Mouse (Mus musculus) cerebellum, adult 9-11 months (tissue): ENCODE results near the gene Kcnma1.

ENCODE experiments used
- DNase-seq: peaks from one replicate; pipeline ENCODE4 v3.0.0; 2022

Kcnma1 gene

DNA sequence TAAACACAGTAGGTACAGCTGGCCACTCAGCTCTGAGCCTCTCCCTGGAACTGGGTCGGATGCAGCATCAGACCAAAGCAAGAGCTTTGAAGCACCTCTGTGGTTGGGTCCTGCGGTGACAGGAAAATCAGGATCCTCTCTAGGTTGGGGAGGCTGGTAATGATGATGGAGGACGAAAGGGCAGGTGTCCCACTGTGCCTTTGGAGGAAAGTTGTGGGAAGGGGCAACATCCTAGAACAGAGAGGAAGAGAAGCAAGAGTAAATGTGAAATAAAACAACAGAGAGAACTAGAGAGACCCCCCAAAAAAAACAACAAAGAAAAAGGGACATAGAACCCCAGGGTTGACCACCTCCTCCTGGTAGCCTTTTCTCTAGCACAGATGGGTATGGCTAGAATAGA lies at the start of gene Kcnma1:
TSS of gene Kcnma1 (minus strand) at position 101 of the 400 bp plus-strand sequence.
- no peak for DNase-seq

DNA sequence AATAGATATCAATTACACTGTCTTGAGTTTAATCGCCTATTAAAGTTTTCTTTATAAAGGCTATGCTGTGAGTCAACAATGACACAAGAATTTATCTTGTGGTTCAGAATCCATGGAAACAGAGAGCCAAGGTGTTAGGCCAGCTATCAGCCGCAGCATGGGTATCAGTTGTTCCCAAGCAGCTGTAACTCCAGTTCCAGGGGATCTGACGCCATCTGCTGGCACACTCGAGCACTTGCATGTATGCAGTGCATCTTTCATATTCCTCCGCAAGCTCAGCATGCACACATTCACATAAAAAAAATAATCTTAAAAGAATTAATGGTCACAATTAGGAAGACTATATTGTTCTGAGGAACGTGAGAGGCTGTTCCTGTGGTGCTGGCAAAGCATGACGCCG lies 45.5 kb upstream of the Kcnma1 start:
- no peak for DNase-seq

DNA sequence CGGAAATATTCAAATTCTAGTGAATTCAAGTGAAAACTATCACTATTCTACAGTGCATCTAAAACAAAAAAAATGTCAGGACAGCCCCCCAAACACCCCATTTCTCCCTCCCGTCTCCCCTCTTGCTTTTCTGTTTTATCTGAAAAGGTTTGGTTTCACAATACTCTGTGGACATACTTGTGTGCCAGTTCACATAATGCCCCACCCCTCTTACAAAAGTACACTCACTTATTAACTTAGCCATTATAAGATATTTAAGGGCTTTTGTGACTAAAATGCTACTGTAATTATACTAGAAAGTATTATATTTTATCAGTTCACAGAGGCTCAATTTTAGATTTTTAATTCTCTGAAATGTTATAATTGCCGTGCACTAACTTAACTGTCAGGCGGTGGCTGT lies 45.0 kb upstream of the Kcnma1 start:
- DNase-seq, result no peak

DNA sequence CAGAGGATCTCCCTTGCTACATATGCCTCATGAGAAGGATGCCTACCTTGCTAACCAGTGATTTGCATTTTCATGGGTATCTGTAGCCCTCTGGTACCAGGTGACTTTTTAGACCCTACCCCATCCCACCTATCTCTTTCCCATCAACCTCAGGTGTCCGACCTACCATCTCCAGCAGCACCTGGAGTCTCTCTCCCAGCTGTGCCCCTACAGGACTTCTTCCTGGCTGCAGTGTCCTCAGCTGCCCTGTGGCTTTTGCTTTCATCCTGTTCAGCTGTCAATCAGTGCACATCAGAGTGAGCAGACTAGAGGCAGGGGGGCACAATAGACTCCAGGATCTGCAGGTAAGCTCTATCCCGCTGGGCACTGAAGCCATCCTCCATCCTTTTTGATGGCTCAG lies 37.5 kb upstream of the Kcnma1 start:
- DNase-seq, result no peak

DNA sequence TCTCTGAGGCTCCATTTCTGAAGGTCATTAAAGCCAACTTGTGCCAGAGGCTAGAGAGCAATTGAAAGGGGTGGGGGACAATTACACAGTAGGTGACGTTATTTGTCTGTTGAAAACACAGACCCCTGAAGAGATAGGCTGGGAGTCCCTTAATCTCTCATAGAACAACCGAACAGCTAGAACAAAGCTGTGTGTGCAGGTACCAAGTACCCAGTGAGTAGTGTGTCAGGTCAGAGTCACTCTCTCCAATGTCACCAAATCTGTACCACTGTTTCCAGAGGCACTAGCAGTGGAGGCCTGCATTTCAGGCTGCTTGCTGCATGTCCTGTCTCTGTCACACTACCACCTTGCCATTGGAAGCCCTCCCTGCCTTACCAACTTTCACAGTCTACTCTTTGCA lies 22.3 kb upstream of the Kcnma1 start:
- no peak for DNase-seq

DNA sequence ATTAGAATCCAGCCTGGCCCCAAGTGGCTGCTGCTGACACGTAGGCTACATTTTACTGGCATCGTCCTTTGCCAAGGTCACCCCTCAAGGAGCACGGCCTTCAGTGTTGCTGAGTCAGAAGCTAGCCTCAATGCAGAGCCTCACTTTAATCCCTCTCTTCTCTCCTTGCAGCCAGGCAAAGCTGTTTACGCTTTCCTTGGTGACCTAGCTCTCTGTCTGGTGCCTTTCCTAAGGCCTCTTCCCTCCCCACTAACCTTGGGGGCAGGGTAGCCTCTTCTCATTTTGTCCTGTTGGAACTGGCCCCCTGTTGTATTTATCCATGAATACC lies 21.9 kb upstream of the Kcnma1 start:
- no peak for DNase-seq

DNA sequence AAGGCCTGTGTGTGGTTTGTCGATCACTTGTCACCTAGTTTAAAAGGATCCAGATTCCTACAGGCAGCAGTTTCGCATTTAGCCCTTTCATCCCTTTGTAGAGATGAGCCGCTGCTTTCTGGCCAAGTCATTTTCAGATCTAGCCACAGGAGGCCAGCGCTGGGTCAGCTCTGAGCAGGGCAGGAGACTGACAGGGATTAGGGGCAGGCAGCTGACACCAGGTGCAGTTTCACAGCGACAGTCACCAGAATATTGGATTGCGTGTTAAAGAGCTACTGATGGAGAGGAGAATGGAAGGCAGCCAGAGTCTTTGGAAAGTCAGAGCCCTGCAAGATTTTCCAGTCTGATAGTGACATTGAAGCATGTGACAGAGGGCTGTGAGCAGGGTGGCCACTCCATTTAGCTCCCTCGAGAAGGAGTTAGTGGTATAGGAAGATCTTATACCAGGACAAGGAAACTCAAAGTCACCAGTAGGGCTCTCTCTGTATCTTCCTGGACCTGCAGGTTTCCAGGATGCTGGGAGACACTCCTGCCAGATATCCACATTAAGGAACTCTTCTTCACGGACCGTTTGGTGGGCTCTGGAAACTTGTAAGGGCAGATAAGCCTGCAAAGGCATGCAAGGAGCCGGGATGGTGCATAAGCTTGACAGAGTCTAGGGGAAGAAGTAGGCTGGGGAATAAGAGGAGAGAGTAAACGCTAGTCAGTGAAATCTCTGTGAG lies 21.4 kb upstream of the Kcnma1 start:
- DNase-seq, result peak; percentile 44

DNA sequence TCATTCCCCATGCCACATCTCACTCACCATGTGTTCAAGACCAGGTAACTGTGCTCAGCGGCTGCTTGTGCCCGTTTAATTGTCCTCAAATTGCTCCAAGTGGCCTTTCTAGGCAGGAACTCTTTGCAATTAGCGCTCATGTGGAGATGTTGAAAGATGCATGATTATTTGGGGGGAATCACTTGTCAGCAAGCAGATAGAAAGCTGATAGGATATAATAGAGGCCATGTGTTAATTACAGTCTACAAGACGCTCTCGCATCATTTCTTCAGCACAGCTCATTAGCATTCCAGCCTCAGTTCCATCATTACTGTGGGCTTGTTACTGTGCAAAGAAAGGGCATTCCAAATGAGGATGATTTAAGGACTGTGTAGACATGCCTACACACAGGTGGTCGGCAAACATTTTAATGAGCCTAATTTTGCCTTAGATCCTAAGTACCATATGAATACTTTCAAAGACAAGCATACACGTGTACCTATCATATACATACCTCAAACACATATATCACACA lies 18.6 kb upstream of the Kcnma1 start:
- DNase-seq, result no peak

DNA sequence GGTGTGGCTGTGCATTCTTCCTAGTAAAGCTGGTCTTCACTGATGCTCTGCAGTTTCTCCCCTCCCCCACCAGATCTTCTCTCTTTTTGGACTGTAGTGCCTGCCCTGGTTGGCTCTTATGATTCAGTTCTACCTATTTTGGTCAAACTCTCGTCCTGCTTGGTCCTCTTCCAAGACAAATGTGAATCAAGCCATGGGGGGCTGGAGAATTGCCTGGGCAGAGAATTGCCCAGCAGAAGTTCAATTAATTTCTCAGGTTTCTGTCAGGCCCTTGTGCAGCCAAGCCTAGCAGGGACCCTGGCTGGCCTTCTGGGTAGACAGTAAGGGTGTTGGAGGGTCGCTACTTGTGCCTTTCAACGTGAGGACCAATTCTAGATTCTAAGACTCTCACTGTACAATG lies 17.9 kb upstream of the Kcnma1 start:
- DNase-seq, result peak; percentile 86

DNA sequence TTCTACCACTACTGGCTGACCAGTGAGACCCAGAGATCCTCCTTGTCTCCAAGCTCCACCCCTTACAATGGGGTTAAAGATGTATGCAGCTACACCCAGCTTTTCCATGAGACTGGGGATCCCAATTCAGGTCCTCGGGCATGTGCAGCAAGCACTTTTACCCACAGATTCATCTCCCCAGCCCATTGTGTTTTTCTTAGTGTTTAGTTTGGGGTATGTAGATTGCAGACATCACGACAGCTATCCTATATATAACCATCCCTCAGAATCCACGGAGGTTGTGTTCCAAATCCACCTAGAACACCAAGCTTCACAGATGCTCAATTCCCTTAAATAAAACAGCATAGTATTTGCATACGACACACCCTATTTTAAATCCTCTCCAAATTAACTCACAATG lies 6.4 kb upstream of the Kcnma1 start:
- DNase-seq, result no peak

DNA sequence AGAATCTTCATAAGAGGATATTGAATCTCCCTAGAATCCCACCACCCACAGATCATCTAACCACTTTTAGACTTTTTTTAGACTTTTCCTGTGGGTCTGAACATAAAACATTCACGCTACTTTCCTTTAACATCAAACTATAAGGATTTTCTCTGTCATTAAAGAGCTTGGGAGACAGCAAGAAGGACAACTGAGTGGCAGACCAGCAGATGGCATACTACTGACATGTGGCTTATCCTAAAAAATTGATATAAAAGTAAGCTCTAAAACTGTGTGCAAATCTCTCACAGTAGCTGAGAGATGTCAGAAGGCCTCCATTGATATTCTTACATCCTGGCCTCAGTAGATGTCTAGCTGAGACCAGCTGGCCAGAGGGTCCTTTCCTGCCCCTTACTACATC lies 4.3 kb downstream of the Kcnma1 start:
- DNase-seq, result no peak

DNA sequence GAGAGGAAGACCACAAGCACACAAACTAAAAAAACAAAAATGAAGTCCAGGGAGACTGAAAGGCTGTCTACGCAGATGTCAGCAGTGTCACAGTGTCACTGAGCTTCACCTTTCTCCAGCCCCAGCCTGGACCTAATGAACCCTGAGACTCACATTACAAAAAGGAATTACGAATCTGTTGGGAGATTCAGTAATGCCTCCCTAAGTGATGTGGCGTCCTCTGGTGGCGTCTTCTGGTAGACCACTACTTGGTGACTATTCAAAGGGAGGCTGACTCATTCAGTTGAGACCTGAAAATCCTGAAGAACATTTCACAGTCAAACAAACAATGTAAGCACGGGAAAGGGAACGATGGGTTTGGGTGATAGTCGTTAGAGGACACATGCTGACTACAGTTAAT lies 6.0 kb downstream of the Kcnma1 start:
- DNase-seq, result peak; percentile 45

DNA sequence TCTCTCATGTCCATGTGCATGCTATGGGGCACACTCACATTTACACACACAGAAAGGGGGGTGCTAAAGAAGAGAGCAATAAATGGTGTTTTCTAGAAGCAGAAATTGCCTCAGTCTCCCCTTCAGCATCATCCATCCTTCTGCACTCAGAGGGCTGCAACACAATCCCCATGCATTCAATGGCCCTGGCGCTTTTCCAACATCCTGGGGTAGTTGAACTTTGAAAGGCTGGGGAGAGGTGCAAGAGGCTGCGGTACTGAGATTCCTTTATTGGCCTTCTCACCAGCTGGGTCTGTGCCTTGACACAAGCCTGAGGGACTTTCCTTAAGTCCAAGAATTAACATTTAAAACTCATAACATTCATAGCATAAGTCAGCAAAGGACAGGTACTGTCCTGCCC lies 8.0 kb downstream of the Kcnma1 start:
- DNase-seq, result no peak

DNA sequence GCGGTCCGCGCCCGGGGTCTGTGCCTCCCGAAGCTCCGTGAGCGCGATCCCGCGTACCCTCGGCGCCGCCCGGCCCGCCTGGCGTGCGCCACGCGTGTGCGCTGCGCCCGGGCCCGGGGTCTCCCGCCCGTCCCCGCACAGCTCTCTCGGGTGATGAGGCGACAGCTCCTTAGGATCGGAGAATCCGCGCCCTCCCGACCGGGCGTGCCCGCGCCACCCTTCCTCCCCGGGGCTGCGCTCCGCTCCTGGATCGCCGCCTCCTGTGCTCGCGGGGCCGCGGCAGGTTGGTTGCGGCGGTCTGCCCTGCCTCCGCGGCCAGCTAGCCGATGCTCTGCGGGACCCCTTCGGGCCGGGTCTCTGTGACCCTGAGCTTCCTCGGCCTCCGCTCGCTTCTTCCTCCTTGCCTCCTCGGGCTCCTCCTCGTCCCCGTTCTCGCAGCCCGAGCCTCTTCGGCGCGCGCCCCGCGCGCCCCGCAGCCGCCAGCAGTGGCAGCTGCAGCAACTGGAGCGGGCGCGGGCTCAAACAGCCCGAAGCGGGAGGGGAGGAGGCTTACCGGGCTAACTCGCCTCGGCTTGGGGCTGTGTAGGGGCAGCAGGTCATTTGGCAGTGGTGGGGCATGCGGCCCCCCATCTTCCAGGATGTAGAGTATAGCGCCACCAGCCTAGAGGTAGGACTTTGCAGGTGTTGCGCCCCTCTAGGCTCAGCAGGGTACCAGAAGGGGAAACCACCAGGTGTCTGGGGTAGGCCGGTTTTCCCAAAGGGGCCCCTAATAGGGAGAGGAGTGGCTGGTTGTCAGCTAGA lies 9.6 kb downstream of the Kcnma1 start:
- DNase-seq, result peak; percentile 26

DNA sequence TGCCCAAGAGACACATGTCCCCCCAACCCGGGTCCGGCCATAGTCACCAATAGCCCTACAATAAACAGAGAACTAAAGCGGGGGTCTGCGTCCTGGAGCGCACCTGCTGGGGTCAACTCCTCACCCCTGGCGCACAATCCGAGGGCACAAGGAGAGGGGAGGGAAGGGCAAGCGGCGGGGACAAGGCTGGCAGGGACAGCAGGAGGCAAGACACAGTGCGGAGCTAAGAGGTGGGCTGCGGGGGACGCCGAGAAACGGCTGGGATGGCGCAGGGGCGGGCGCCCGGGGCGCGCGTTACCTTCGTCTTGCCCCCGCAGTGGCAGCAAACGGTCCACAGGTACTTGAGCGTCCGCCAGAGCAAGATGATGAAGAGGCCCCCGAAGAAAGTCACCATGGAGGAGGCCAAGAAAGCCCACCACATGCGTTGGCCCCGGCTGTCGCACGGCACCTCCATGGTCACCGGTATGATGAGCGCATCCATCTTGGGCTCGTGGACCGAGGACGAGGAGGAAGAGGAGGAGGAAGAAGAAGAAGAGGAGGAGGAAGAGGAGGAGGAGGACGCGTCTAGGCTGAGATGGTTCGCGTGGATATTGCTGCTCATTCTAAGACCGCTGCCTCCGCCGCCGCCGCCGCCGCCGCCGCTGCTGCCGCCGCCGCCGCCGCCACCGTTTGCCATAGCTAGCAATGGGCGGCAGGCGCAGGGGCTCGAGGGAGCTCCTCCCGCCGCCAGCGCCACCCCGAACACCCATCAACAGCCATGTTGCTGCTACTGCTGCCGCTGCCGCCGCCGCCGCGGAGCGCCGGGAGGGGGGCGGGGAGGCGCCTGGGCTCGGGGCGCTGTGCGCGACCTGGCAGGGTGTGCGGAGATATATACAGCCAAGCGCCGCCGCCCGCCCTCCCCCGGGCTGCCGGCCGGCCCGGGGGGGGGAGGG lies 10.6 kb downstream of the Kcnma1 start:
- peak; percentile 25 for DNase-seq

DNA sequence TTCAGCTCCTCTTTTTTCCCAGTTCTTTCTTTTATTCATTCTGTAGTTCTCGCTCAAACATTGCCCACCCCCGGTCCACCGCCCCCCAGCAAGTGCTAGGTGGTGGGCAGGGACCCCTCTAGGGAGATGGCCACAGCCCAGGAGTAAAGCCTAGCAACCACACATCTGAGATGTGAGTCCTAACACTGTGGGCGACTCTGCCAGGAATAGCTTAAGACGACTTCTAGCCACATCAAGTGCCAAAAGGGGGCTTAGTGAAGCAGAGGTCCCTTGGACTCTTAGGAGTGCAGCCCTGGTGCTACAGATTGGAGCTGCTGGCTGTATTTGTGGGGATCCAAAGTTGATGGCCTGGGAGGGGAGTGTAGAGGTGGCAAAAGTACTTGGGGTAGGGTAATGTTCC lies 11.6 kb downstream of the Kcnma1 start:
- no peak for DNase-seq

DNA sequence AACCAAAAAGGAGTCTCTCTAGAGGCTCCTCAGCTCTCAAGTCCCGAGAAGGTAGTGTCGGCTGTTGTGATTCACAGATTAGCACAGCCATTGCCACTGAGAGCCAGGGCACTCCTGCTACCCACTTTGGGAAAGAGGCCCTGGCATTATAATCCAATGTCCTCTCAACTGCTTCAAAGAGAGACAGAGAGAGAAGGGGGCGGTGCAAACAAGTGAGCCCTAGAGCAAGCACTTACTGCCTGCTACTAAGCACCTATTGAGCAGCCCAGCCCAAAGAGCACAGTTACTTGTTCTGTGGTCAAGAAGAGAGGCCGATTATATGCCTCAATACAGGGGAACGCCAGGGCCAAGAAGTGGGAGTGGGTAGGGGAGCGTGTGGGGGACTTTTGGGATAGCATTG lies 16.4 kb downstream of the Kcnma1 start:
- no peak for DNase-seq

DNA sequence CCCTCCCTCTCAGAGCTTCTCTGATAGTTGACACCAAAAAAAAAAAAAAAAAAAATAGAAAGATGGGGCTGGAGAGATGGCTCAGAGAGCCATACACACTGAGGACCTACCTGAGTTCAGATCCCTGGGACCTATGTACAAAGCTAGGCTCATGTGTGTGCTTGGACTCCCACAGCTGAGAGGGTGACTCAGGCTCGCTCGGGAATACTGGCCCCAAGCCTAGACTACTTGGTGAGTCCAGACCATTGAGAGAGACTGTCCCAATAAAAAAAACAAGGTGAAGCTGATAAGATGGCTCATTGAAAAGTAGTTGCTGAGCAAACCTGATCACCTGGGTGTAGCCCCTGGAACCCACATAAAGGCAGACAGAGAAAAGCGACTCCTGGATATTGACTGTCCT lies 18.5 kb downstream of the Kcnma1 start:
- DNase-seq, result no peak

DNA sequence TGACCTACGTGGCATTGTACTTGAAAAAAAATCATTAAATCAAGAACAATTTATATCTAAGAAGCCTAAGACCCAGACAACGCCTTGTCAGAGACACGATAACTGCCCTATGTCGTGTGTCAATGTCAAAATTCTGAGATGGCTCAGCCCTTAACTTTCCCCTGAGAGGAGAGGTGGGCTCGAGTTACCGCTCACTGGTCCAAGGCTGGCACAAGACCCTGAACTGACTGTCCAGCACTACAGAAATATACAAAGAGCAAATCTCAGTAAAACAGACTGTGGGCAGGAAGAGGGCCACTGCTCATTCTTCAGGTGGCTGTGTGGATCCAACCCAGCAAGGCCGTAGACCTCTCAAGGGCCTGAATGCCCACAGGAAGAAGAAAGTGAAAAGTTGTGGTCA lies 23.4 kb downstream of the Kcnma1 start:
- no peak for DNase-seq

DNA sequence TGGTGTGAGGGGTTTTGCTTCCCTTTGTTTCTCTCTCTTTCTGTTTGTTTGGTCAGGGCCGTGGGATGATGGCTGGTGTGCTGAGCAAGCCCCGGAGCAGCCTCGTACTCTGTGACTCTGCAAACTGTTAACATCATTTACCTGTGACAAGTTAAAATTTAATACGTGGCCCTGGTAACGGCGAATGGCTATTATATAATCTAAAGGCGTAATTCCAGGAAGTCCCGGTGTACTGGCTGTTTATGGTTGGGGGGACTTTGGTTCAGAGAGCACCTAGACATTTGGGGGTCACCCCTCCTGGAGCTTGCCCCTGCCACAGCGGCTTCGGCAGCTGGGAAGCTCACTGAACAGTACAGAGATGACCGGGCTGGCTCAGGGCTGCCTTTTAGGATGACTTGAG lies 24.6 kb downstream of the Kcnma1 start:
- no peak for DNase-seq

DNA sequence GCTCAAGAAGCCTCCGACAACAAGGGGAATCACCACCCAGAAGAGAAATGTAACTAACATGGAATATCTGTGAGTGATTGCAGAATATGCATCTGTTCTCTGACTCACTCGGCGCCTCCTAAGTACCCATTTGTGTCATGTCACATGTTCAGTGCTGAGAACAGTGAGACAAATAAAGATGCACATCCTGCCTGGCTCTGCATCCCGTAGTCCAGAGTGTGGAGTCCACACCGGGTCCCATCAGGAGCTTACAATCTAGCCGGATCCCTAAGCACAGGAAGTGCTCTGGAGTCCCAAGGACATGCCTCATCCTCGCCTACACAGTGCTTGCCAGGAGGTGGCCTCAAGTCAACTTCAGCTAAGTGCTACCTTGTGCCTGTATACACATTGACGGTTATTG lies 32.1 kb downstream of the Kcnma1 start:
- DNase-seq, result no peak

DNA sequence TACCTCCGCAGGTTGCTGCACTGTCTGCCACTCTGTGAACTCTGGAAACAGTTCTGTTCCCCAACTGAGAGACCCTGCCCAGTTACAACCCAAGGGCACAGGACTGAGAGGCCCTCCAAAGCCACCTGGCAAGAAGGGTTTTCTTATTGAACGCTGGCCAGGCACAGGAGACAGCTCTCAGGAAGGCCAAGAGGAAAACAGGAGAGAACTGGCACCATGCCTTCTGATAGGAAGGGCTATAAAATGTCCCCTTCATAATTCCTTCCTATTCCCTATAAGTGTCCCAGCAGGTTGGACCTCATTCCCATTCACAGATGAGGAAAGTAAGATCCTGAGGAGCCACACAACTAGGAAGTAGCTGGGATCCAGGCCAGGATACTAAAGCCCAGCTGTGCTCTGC lies 39.6 kb downstream of the Kcnma1 start:
- no peak for DNase-seq

DNA sequence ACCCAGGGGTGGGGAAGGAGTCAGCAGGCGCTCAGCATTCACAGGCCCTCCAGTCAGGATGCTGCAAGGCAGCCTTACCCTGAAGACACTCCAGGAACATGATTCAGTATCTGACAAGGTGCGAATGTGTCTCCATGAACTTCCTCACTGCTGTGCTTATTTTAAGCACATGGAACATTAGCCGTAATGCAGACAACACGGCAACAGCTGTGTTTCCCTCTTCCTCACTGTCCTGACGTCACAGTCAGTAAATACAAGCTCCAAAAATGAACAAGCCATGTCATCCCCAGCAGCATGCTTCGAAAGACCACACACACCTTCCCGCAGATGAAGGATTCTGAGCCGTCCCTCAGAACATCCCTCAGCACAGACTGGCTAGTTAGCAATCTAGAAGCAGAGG lies 47.8 kb downstream of the Kcnma1 start:
- DNase-seq, result no peak

DNA sequence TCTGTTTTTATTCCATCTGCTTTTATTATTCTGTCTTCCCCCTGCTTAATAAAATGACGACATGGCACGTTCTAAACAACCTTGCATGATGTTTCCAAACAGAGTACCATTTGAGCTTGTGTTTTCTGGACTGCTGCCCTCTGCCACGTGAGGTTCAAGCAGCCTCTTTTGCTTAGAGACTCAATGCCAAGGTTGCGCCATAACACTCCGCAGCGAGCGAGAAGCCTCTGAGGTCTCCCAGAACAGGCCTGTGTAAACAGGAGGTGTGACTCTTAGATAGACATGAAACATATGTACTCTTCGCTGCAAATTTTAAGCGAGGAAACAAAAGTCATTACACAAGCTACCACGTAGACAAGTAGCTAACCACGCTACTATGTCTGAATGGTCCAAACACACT lies 55.2 kb downstream of the Kcnma1 start:
- no peak for DNase-seq
